Mouse (Mus musculus) heart, postnatal 0 days (tissue): ENCODE measurements around the gene Glipr2.

Source experiments
- CTCF ChIP-seq: IDR thresholded peaks from 2 replicates; pipeline ENCODE4 v1.5.1; 2016; ENCODE audit warnings: antibody characterized with exemption, control low read depth, low read depth
- EP300 ChIP-seq: IDR thresholded peaks from 2 replicates; pipeline ENCODE4 v1.6.1; 2016; ENCODE audit warnings: antibody characterized with exemption, low read depth

GRCm38 (mm10) chr4:43993072-43993471 is 35.9 kb downstream of the Glipr2 start:
- TF ChIP-seq CTCF (no peak), EP300 (no peak)
